Mouse (Mus musculus) CD4-positive helper T cell, adult 2 months (primary cell): Measurements from ENCODE around the gene Apoh.

ENCODE experiments used
- DNase-seq: peaks from one replicate; pipeline ENCODE4 v3.0.0-alpha.2; 2012; ENCODE audit warnings: low read depth, missing footprints, low spot score

The Apoh gene

GRCm38 (mm10) chr11:108378363-108378751 is 35.2 kb downstream of the Apoh start:
- DNase-seq, result no peak

DNA sequence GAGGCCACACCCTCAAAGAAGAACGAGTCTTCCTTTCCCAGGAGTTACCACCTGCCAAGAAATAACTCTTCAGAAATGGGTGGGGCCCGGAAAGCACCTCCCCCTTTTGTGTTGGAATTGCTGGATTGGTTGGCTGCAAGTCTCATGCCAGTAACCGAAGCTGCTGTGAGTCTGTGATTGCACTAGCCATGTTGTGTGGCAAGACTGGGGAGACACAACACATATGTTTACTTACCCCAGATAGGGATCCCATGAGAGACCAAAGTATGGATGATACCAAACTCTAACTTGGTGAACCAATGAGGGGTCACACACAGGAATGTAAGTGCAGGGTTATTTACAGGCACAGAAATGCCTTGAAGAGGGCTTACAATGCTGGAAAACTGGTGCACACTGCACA is 39.5 kb downstream of the Apoh start:
- no peak for DNase-seq

- no peak for DNase-seq
Observed at GRCm38 (mm10) chr11:108384920-108385665, 41.9 kb downstream of the Apoh start.

DNA sequence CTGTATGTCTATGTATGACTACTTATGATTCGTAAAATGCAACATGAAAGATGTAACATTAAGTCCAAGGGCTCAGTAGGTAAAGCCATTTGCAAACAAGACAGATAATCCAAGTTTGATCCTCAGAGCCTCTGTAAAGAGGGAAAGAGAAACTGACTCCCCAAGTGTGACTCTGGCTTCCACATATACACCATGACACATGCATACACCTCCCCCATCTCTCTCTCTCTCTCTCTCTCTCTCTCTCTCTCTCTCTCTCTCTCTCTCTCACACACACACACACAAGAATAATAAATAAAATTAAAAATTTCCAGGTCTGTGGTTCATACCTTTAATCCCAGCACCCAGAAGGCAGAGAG is 42.5 kb downstream of the Apoh start:
- DNase-seq, result no peak

DNA sequence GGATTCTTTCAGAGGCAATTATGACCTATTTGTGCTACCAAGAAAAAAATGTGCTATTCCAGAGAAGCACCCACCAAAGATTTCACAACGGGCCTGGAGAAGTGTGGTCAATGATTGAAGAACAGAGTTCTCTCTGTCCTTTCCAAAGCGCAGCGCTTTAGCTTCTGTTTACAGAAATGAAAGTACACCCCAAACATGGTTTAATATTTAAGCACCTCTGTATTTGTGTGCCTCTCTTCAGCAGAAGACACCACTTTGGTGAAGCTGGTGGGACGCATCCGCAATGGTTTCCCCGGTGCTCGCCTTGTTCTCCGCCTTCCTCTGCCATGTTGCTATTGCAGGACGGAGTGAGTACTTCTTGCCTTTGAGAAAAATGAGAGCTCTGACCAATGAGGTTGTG is 51.9 kb downstream of the Apoh start:
- DNase-seq, result no peak

DNA sequence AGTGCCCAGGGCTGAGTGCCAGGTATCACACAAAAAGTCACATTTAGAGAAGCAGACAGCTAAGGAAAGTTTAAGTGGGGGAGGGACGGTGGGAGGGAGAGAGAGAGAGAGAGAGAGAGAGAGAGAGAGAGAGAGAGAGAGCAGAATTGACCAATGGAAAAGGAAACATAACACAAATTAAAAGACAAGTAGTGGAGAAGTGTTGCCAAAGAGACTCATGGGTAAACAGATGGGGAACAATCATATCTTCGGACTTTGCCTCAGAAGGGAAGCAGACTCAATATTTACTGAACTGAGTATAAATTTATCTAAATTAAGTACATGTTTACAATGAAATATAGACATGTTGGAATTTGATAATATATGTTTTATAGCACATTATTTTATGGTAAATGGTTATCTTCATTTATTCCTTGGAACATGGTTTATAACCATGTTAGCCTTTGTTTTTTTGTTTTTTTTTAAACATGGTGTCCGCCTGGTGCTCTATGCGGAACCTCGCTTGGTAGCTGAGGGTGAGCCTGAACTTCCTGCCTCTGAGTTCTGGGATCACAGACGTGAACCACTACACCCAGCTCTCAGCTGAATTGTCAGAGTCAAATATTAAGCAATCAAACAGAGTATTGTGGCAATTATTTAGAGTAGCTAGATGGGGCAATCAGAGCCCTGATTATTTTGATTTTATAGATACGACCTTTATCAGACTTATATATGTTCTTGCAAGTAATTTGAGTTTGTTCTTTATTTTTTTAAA is 53.1 kb downstream of the Apoh start:
- no peak for DNase-seq

DNA sequence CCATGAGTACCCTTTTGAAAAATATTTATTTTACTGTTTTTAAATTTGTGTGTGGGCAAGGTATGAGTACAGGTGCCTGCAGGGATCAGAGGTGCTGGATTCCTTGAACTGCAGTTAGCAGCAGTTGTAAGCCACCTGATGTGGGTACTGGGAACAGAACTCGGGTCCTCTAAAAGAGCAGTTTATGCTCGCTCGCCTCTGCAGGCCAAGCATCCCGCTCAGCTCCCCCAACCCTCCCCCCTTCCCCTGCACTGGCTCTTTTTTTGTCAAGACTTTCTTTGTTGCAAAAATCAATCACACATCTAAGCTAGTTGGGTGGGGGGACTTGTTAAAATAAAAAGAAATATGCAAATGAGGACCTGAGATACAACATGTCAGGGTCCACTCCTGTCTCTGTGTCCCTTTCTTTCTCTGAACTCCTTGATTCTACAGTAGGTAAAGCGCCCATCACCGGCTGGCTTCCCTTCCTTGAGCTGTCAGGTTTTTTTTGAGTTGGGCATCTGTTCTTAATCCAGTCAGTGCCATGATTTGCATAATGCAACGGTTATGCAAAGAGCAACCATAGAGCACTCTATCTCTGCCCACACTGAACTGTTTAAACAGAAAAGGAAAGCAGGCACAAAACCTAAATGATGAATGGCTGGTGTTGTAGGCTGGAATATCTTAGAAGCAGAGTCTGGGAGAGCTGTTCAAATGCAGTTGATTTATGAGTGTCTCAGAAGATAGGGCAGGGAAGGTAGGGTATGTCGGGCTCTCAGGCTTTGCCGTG is 66.9 kb downstream of the Apoh start:
- DNase-seq, result no peak

- no peak for DNase-seq
Observed at GRCm38 (mm10) chr11:108416360-108416759, 73.2 kb downstream of the Apoh start.

- DNase-seq, result peak; percentile 51
Observed at GRCm38 (mm10) chr11:108418540-108418939, 75.4 kb downstream of the Apoh start.

DNA sequence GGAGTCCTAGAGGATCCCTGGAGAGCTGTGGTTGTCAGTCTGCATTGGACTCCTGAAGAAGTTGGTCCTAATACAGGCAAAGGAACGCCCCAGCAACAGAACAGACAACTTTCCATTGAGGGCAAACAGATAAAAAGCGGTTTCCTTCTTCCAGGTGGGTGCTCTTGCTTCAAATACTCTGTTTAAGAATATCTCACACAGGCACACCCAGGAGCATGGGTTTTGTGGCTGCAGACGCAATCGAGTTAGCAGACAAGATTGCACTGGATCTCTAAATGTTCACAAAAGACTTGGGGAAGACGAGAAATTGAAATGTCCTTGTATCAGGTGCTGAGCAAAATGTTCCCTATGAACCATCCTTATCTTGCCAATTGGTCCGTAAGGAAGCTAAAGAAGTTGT is 76.1 kb downstream of the Apoh start:
- no peak for DNase-seq

GRCm38 (mm10) chr11:108420751-108421150 is 77.6 kb downstream of the Apoh start:
- no peak for DNase-seq

GRCm38 (mm10) chr11:108423221-108423620 is 80.1 kb downstream of the Apoh start:
- DNase-seq, result no peak

DNA sequence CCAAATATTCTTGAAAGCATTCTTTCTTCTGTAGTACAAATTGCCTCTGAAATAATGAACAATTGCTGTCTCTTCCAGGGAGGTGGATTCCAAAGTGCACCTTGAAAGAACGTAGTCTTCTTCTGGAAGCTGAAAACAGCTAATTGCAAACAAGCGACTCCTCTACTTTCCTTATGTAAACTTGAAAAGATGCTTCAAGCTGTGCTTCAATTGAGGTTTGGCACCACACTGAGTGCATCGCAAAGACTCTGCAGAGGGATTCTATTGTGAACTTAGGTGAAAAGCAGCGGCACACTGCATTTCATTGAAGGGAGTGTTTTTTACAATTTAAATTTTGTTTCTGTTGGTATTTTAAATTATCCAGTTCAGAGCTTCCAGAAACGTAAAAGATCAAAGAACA is 81.0 kb downstream of the Apoh start:
- DNase-seq, result no peak

GRCm38 (mm10) chr11:108424889-108425591 is 81.9 kb downstream of the Apoh start, which contains the start of gene Cep112:
Gene Cep112, plus strand, starts transcription at chr11:108425192.
- peak; percentile 95 for DNase-seq

DNA sequence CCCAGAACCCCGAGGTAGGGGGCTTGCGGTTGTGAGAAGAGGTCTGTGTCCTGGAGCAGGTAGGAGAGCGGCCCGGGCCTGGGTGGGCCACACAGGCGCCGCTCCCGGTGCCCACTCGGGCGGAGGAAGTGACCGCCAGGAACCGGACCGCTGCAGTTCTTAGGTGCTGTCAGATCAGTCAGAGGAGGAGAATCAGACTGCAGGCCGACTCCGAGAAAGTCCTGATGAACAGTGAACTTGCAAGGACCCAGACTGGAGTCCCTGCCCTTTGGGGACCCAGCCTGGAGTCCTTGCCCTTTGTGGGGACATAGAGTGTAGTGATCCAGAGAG is 82.4 kb downstream of the Apoh start:
- DNase-seq, result no peak

- no peak for DNase-seq
Observed at GRCm38 (mm10) chr11:108426086-108426485, 82.9 kb downstream of the Apoh start.

GRCm38 (mm10) chr11:108427191-108427590 is 84.0 kb downstream of the Apoh start:
- no peak for DNase-seq

DNA sequence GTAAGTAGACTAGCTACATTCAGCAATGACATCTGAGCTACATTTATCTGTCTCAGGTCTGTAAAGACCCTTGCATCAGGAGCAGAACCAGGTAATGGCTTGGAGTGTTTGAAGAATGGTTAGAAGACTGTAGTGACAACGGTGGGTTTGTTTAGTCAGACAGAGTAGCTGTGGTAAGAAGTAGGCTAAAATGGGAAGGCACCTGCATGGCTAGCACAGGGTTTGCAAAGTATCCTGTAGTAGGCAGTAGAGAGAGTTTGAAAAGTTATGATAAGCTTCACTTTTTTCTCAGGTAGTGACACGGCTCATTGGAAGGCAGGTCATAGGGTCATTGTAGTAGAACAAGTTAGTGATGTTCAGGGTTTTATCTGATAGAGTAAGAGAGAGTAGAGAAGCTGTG is 85.9 kb downstream of the Apoh start:
- DNase-seq, result no peak

- no peak for DNase-seq
Observed at GRCm38 (mm10) chr11:108443893-108444563, 100.9 kb downstream of the Apoh start.

DNA sequence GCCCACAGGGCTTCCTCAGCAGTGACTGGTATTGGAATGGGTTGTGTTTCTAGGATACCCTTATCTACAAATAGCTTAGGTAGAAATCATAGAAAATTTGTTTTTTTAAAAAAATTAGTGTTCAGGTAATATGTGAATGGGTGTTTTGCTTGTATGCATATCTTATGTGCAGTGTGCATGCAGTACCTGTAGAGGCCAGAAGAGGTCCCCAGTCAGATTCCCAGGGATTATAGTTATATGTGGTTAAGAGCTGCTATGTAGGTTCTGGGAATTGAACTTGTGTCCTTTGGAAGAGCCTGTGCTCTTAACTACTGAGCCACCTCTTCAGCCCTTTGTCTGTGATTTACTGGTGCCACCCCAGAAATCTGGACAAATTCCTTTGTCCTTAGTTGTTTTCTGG is 104.0 kb downstream of the Apoh start:
- DNase-seq, result no peak

GRCm38 (mm10) chr11:108449811-108450210 is 106.7 kb downstream of the Apoh start:
- DNase-seq, result peak; percentile 42
